Mouse (Mus musculus) naive thymus-derived CD4-positive, alpha-beta T cell, adult 2 months (primary cell): ENCODE results near the gene Pogz.

Source experiments
- DNase-seq: peaks from one replicate; pipeline ENCODE4 v3.0.0-alpha.2; 2011; ENCODE audit warnings: low read depth

Gene Pogz

GRCm38 (mm10) chr3:94837183-94837890 is at the start of gene Pogz:
Gene Pogz (plus strand): TSS chr3:94837567.
- peak; percentile 94 for DNase-seq

GRCm38 (mm10) chr3:94789071-94789470 is 48.3 kb upstream of the Pogz start:
- DNase-seq, result no peak

GRCm38 (mm10) chr3:94789516-94789915 is 47.9 kb upstream of the Pogz start:
- DNase-seq, result no peak

DNA sequence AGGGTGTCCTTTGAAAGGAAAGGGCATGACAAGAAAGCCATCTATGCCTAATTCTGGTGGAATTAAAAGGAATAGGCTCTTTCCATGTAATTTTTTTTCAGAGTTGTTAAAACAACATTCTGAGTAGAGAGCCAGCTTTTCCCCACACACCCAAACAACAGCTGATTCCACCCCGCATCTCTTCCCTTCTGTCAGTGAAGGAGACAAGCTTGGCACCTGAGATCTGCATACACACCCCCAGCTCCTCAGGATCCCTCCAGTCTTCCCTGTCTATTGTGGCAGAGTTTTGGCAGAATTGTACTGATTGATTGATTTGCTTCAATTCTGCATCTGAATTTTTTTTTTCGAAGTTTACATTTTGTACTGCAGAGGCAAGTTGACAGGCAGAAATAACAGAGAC is 45.1 kb upstream of the Pogz start:
- DNase-seq, result no peak

DNA sequence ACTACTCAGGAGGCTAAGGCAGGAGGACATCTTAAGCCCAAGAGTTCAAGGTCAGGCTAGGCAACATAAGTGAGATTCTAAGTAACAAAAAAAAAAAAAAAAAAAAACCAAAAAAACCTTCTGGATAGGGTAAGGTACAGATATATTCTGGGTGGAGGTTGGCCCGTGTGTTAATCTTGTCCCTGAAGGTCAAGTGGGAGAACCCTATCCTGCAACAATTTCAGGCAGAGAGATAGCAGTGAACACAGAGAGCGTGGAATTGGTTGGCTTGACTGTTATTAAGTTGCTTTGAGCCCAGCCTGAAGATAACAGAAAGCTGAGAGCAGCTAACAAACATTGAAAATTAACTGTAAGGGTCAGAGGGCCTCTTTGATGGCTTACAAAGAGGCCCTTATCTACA is 43.7 kb upstream of the Pogz start:
- no peak for DNase-seq

GRCm38 (mm10) chr3:94794359-94794758 is 43.0 kb upstream of the Pogz start:
- DNase-seq, result no peak

DNA sequence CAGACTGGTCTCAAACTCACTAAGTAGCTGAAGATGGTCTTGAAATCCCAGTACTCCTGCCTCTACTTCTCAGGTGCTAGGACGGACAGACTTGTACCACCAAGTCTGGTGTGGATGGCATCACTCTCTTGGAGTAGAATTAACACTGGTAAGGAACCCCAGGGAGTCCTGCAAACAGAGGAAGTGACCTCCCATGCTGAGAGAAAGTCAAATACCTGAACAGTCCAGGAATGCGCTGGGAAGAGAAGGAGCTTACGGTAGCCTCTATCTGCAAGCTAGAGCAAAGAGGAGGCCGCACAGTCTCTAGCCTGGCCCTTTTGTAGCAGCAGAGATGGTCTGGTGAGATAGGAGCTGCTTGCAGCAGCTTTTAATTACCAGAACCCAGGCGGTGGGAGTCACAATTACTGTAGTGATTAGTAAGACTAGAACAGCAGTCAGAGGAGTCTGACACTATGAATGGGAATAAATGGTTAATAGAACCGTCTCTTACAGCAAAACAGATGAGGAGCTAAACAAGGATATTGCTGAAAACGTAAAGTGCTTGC is 41.7 kb upstream of the Pogz start:
- no peak for DNase-seq

DNA sequence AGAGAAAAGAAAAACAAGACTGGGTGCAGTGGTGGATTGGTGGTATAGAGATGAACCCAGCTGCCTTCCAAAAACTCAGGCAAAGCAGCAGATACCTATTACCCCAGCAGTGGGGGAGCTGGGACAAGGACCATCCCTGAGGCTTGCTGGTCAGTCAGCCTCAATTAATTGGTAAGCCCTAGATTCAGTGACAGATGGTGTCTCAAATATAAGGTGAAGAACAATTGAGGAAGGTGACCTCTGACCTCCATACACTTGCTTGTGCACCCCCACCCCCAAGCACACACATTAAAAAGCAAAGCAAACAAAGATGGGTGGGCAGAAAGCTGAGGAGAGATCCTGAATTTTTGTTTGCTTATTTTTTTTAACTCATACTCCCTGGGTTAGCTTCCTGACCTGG is 41.2 kb upstream of the Pogz start:
- DNase-seq, result no peak

DNA sequence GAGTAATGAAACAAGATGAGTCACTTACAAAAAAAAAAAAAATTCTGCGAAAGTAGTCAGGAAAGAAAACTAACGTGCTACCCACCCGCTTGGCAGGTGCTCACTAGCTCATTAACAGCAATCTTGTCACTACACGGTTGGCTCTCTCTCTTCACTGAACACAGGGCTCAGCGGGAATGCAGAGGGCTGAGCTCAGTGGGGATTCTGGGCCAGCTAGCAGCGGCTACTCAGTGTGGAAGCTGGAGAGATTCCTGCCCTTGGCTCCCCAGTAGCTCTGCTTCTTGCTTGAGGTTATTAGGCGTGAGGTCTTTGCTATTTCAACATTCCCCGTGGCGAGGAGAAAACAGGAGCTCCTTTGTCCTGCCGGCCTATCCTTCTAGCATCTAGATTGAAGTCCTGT is 33.2 kb upstream of the Pogz start:
- no peak for DNase-seq

DNA sequence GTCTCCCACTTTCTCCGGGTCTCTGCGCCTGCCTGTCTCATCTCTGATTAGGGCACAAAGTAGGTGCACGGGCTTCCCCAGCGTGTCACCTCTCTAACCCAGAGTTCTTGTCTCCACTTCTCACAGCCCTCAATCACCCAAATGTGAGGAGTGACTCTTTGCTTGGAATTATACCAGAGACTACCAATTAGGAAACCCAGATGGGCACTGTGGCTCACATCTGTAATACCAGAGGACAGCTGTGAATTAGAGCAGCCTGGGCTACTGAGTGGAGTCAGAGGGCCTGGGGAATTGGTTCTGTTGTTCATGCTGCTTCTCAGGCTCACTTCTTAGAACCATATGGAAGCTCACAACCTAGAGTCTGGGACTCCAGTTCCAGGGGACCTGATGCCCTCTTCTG is 32.4 kb upstream of the Pogz start:
- no peak for DNase-seq

- no peak for DNase-seq
These were observed 29.1 kb upstream of the Pogz start for GRCm38 (mm10) chr3:94808296-94808695.

- peak; percentile 37 for DNase-seq
These were observed 25.7 kb upstream of the Pogz start for GRCm38 (mm10) chr3:94811628-94812027.

- DNase-seq, result no peak
These were observed 23.7 kb upstream of the Pogz start for GRCm38 (mm10) chr3:94813651-94814050.

GRCm38 (mm10) chr3:94814063-94814462 is 23.3 kb upstream of the Pogz start:
- DNase-seq, result no peak

GRCm38 (mm10) chr3:94814663-94815062 is 22.7 kb upstream of the Pogz start:
- no peak for DNase-seq

- peak; percentile 15 for DNase-seq
These were observed 21.8 kb upstream of the Pogz start for GRCm38 (mm10) chr3:94815603-94816002.

DNA sequence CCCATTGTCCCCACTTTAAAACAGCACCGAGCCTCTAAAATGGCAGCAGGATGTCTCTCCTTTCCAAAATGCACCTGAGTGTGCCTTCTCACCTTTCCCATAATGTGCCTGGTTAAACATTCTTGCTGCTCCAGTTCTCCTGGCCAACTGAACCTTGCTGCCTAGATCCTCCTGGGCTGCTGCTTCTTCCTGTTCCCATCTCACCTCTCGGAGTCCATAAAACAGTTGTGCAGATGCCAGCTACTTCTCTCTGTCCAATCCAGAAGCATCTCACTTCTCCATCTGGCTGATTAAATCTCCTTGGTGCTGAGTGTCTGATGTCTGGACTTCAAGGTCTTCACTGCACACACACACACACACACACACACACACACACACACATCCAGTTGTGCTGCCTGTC is 19.6 kb upstream of the Pogz start:
- no peak for DNase-seq

DNA sequence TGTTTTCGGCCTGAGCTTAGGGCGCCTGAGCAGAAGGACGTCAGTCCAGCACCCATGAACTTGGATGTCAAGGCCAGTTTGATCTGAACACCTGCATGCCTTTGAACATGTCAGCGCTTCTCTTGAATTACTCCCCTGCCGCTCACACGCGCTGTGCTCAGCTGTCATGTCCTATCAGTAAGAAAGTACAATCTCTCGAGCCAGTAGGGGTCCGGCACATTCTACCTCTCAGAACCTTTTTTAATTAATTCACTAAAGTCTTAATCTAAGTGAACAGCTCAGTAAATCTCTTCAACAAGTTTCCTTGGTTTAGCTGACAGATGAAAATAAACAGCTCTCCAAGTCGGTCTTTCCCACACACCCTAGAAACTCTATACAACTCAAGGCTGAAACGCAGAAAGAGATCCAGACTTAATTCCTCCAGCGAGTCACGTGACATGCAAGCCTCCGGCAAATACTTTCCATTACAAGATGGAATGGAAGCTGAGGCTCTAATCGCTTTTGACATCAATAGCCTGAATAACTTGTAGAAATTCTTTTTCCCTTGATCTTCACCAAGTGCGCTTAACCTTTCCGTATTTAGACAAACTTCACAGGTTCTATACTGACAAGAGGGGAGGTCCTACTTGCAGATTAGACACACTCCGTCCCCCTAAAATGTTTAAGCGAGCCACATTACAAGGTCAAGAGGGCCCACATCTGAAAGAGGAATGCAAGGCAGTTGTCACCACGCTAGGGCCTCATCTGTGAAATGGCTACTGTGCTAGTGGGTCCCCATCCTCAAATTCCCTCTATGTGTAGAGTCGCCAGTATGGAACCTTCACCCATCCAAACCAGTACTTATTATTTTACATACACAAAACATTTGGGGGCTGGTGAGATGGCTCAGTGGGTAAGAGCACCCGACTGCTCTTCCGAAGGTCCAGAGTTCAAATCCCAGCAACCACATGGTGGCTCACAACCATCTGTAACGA is 17.6 kb upstream of the Pogz start:
- no peak for DNase-seq

GRCm38 (mm10) chr3:94821008-94821638 is 16.2 kb upstream of the Pogz start:
- peak; percentile 12 for DNase-seq

GRCm38 (mm10) chr3:94822082-94822481 is 15.3 kb upstream of the Pogz start:
- no peak for DNase-seq

GRCm38 (mm10) chr3:94824110-94824509 is 13.3 kb upstream of the Pogz start:
- DNase-seq, result no peak

- no peak for DNase-seq
These were observed 5.3 kb upstream of the Pogz start for GRCm38 (mm10) chr3:94832100-94832499.
